8 mouse cellular contexts compared by ENCODE assay signal in genomic region chr1:172206141-172206917, GRCm38 (mm10). TPM values are rescaled to one million over a fixed set of nuclear protein-coding genes. Genes with fewer than 3 reads are reported as not detected.
A peak's percentile ranks its signal among the peaks of the same experiment; 100 is the strongest.
DNase-seq lines count a peak whose midpoint lies in the region; ATAC-seq lines count a peak whose summit lies in the region.

TSS of gene Pea15a (minus strand) at chr1:172206804.

- H3K27me3 ChIP-seq in forebrain, embryonic 15.5 days = no peaks in the 10 kb centered on the region
- H3K27me3 ChIP-seq in neural tube, embryonic 14.5 days (ENCODE audit: control insufficient read depth, insufficient read depth, low read length) = no peaks in the 10 kb centered on the region

- WGBS in forebrain, embryonic 15.5 days = under 1% methylated on average over 39 of the region's 40 CpGs
- under 1% methylated on average over 38 of the region's 40 CpGs for WGBS in large intestine, adult 2 months
- WGBS in neural tube, embryonic 14.5 days = 1% methylated on average over 39 of the region's 40 CpGs

- ATAC-seq in CD4-positive, CD25-positive, alpha-beta regulatory T cell, adult 4 months = peak; percentile 69
- ATAC-seq in forebrain, embryonic 15.5 days (replicated peaks) = peak; percentile 70
- peak; percentile 78 for ATAC-seq in neural tube, embryonic 14.5 days (ENCODE audit: low read depth)

- H3K36me3 ChIP-seq in forebrain, embryonic 15.5 days = no peaks in the 10 kb centered on the region
- H3K36me3 ChIP-seq in neural tube, embryonic 14.5 days (ENCODE audit: control insufficient read depth, insufficient read depth, low read length) = no peaks in the 10 kb centered on the region

- H3K27ac ChIP-seq in forebrain, embryonic 15.5 days (replicated peaks) = peak within 1 kb of the TSS; percentile 98
- peak within 1 kb of the TSS; percentile 86 for H3K27ac ChIP-seq in neural tube, embryonic 14.5 days (ENCODE audit: low read depth, low read length)

- peak within 1 kb of the TSS; percentile 72 for H3K4me3 ChIP-seq in forebrain, embryonic 15.5 days
- peak within 1 kb of the TSS; percentile 63 for H3K4me3 ChIP-seq in neural tube, embryonic 14.5 days (ENCODE audit: low read depth, low read length)

- peak within 1 kb of the TSS; percentile 83 for H3K4me2 ChIP-seq in forebrain, embryonic 15.5 days (replicated peaks)
- H3K4me2 ChIP-seq in neural tube, embryonic 14.5 days (ENCODE audit: low read depth, low read length) = peak within 1 kb of the TSS; percentile 74

- peak; percentile 54 for DNase-seq in brain, embryonic 18.5 days (ENCODE audit: low read depth, low spot score)
- peak; percentile 89 for DNase-seq in heart, postnatal 14 days
- DNase-seq in large intestine, adult 2 months (ENCODE audit: low read depth, low spot score) = peak; percentile 21
- DNase-seq in lung, adult 18-20 months = peak; percentile 86 to 89
- peak; percentile 68 for DNase-seq in testis, postnatal 14 days (ENCODE audit: low spot score)

- intact Hi-C loops in heart, postnatal 14 days (cut with DNase I) = no loop called here

- H3K9me3 ChIP-seq in forebrain, embryonic 15.5 days = no peaks in the 10 kb centered on the region
- no peaks in the 10 kb centered on the region for H3K9me3 ChIP-seq in neural tube, embryonic 14.5 days (ENCODE audit: control insufficient read depth, low read length)

- peak within 1 kb of the TSS; percentile 93 for H3K9ac ChIP-seq in forebrain, embryonic 15.5 days (replicated peaks)
- H3K9ac ChIP-seq in neural tube, embryonic 14.5 days (replicated peaks; ENCODE audit: low read depth, low read length) = peak within 1 kb of the TSS; percentile 85

- peaks cover 59% of the 10 kb centered on the region for H3K4me1 ChIP-seq in forebrain, embryonic 15.5 days
- peaks cover 54% of the 10 kb centered on the region for H3K4me1 ChIP-seq in neural tube, embryonic 14.5 days (ENCODE audit: control insufficient read depth, insufficient read depth, low read length)

RNA-seq across cellular contexts. Expression of gene Pea15a, which starts in this region (rescaled TPM):
- 10 to 100 TPM; 55.4 to 76.7 TPM for polyA plus RNA-seq in CD4-positive, CD25-positive, alpha-beta regulatory T cell, adult 4 months (2017; shearing (Covaris generic))
- polyA plus RNA-seq in forebrain, embryonic 15.5 days (2015; fragmentation: Nextera tagmentation; extraction: Ambion mirVana) = 462 and 488 TPM in 2 replicates
- 10 to 100 TPM; 71.1 to 77.7 TPM for total RNA-seq in heart, postnatal 14 days (2021)
- polyA plus RNA-seq in large intestine, adult 2 months (2012; rRNA removed) = 29.7 and 34.1 TPM in 2 replicates
- polyA plus RNA-seq in neural tube, embryonic 14.5 days (2014; fragmentation: Nextera tagmentation; extraction: Ambion mirVana) = 350 and 391 TPM in 2 replicates

Comparison
In these comparisons a context has a peak if more than half of its experiments do, and no peak if none do; other contexts are left out.
1. Peak in every context shown above with its lines: DNase-seq, ATAC-seq, H3K4me3 ChIP-seq and H3K27ac ChIP-seq.
2. DNase-seq: peak in every context shown above with its lines; median percentile 89 in heart, postnatal 14 days; 88 in lung, adult 18-20 months; 68 in testis, postnatal 14 days; 54 in brain, embryonic 18.5 days; 21 in large intestine, adult 2 months.